Mouse (Mus musculus) adrenal gland, postnatal 4 days (tissue): ENCODE data around the gene Itgb1bp1. TPM values are rescaled to one million over a fixed set of nuclear protein-coding genes. Genes with fewer than 3 reads are reported as not detected.

Experiments used
- DNase-seq, 2 experiments: peaks; one replicate each; pipeline ENCODE4 v3.0.0; 2021 to 2022; ENCODE audit warnings: low spot score in 2 of 2, mixed read lengths in 2 of 2
- total RNA-seq, 2 experiments: library from RNA; stranded (reverse); gene quantifications; 2 replicates each; pipeline ENCODE4 v1.2.3; 2021

Itgb1bp1 gene
- total RNA-seq, 2 experiments from 2014 or later = 53.9 to 57.4 TPM

GRCm38 (mm10) chr12:21260494-21261256, 25.4 kb downstream of the Itgb1bp1 start:
- no peak for DNase-seq

- no peak for DNase-seq
Measured at GRCm38 (mm10) chr12:21247711-21248392, 38.2 kb downstream of the Itgb1bp1 start.

GRCm38 (mm10) chr12:21244375-21244960, 41.6 kb downstream of the Itgb1bp1 start:
- no peak for DNase-seq

GRCm38 (mm10) chr12:21241965-21242364, 44.1 kb downstream of the Itgb1bp1 start:
- DNase-seq = no peak

GRCm38 (mm10) chr12:21234560-21234959, 51.5 kb downstream of the Itgb1bp1 start:
- DNase-seq = no peak

- no peak for DNase-seq
Measured at GRCm38 (mm10) chr12:21233727-21234126, 52.4 kb downstream of the Itgb1bp1 start.

GRCm38 (mm10) chr12:21229076-21229918, 56.8 kb downstream of the Itgb1bp1 start:
- no peak for DNase-seq

- no peak for DNase-seq
Measured at GRCm38 (mm10) chr12:21228650-21229049, 57.4 kb downstream of the Itgb1bp1 start.

GRCm38 (mm10) chr12:21227076-21227980, 58.8 kb downstream of the Itgb1bp1 start:
- DNase-seq = peak; percentile 18 to 31

- no peak for DNase-seq
Measured at GRCm38 (mm10) chr12:21226316-21226715, 59.8 kb downstream of the Itgb1bp1 start.

- DNase-seq = no peak
Measured at GRCm38 (mm10) chr12:21225358-21225757, 60.7 kb downstream of the Itgb1bp1 start.

- no peak for DNase-seq
Measured at GRCm38 (mm10) chr12:21223923-21224322, 62.2 kb downstream of the Itgb1bp1 start.

GRCm38 (mm10) chr12:21220596-21220995, 65.5 kb downstream of the Itgb1bp1 start:
- no peak for DNase-seq

- DNase-seq = no peak
Measured at GRCm38 (mm10) chr12:21217776-21218444, 68.2 kb downstream of the Itgb1bp1 start.

GRCm38 (mm10) chr12:21214551-21215165, 71.4 kb downstream of the Itgb1bp1 start:
- no peak for DNase-seq

- no peak for DNase-seq
Measured at GRCm38 (mm10) chr12:21212876-21213275, 73.2 kb downstream of the Itgb1bp1 start.

GRCm38 (mm10) chr12:21209273-21209672, 76.8 kb downstream of the Itgb1bp1 start:
- DNase-seq = no peak

- DNase-seq = no peak
Measured at GRCm38 (mm10) chr12:21208172-21208795, 77.8 kb downstream of the Itgb1bp1 start.

- no peak for DNase-seq
Measured at GRCm38 (mm10) chr12:21207422-21207821, 78.7 kb downstream of the Itgb1bp1 start.
